Mouse (Mus musculus): Measurements from ENCODE around the gene Cldn34b2.
"Not testable (repeated sequence)": the region's sequence is repeated elsewhere in the genome, so short reads cannot be mapped to it uniquely, and the experiment has no call there.

Gene Cldn34b2

GRCm38 (mm10) chrX:155128312-155128711, at the start of gene Cldn34b2:
Gene Cldn34b2 (minus strand): TSS chrX:155128412.
- not testable (repeated sequence) for DNase-seq

- no peak for DNase-seq
Observed at GRCm38 (mm10) chrX:155177640-155178039, 49.4 kb upstream of the Cldn34b2 start.

GRCm38 (mm10) chrX:155177230-155177629, 49.0 kb upstream of the Cldn34b2 start:
- DNase-seq = no peak

GRCm38 (mm10) chrX:155175568-155175967, 47.4 kb upstream of the Cldn34b2 start:
- DNase-seq = peak; percentile 13

- no peak for DNase-seq
Observed at GRCm38 (mm10) chrX:155172310-155172709, 44.1 kb upstream of the Cldn34b2 start.

- no peak for DNase-seq
Observed at GRCm38 (mm10) chrX:155171754-155172153, 43.5 kb upstream of the Cldn34b2 start.

GRCm38 (mm10) chrX:155169886-155170285, 41.7 kb upstream of the Cldn34b2 start:
- peak; percentile 71 for DNase-seq

GRCm38 (mm10) chrX:155167667-155168066, 39.5 kb upstream of the Cldn34b2 start:
- DNase-seq = no peak

GRCm38 (mm10) chrX:155166313-155166712, 38.1 kb upstream of the Cldn34b2 start:
- DNase-seq = no peak

GRCm38 (mm10) chrX:155163553-155163952, 35.3 kb upstream of the Cldn34b2 start:
- no peak for DNase-seq

GRCm38 (mm10) chrX:155151868-155152267, 23.7 kb upstream of the Cldn34b2 start:
- DNase-seq = peak; percentile 37

GRCm38 (mm10) chrX:155144718-155145117, 16.5 kb upstream of the Cldn34b2 start:
- DNase-seq = peak; percentile 81

GRCm38 (mm10) chrX:155098024-155098423, 30.2 kb downstream of the Cldn34b2 start:
- DNase-seq = peak; percentile 54

- DNase-seq = not testable (repeated sequence)
Observed at GRCm38 (mm10) chrX:155093566-155093965, 34.6 kb downstream of the Cldn34b2 start, which contains the start of gene Magea2. Gene Magea2 (minus strand): TSS chrX:155093666.

- not testable (repeated sequence) for DNase-seq
Observed at GRCm38 (mm10) chrX:155089693-155090092, 38.5 kb downstream of the Cldn34b2 start, which contains the start of gene Magea1. Gene Magea1 (minus strand): TSS chrX:155089793.

Measured in kidney, adult 9 months (tissue).